Mouse (Mus musculus): Measurements from ENCODE around the gene Fli1.

- no peak for TF ChIP-seq CTCF (IDR thresholded peaks at IDR 0.05; ENCODE audit: low read depth, low read length)
- no peak for TF ChIP-seq POLR2A (IDR thresholded peaks at IDR 0.05; ENCODE audit: borderline replicate concordance, low read depth, low read length)
These were observed 41.2 kb upstream of the Fli1 start for GRCm38 (mm10) chr9:32583905-32584304.
